Mouse (Mus musculus) erythroblast, embryonic 14.5 days (primary cell): ENCODE data around the gene Tmem171. TPM values are rescaled to one million over a fixed set of nuclear protein-coding genes. Genes with fewer than 3 reads are reported as not detected.

Source experiments
- H3K27me3 ChIP-seq: 2 replicates; pipeline ENCODE4 v1.6.1; 2012; ENCODE audit warnings: inconsistent platforms; ENCODE audit not compliant: control insufficient read depth
- H3K36me3 ChIP-seq: 2 replicates; pipeline ENCODE4 v1.6.1; 2012; ENCODE audit warnings: mild to moderate bottlenecking, inconsistent platforms; ENCODE audit not compliant: control insufficient read depth
- H3K4me1 ChIP-seq: 2 replicates; pipeline ENCODE4 v1.6.1; 2012; ENCODE audit warnings: inconsistent platforms; ENCODE audit not compliant: control insufficient read depth
- H3K4me3 ChIP-seq: replicated peaks from 2 replicates; pipeline ENCODE3; 2012; ENCODE audit warnings: moderate library complexity, mild to moderate bottlenecking, inconsistent platforms
- H3K9me3 ChIP-seq: 2 replicates; pipeline ENCODE4 v1.6.1; 2012; ENCODE audit warnings: low read length, inconsistent platforms, mixed read lengths; ENCODE audit not compliant: control insufficient read depth
- GATA1 ChIP-seq: IDR thresholded peaks from 2 replicates; pipeline ENCODE4 v1.6.1; 2012; ENCODE audit warnings: low read length, inconsistent platforms, mixed read lengths
- TAL1 ChIP-seq: IDR thresholded peaks from 3 replicates; pipeline ENCODE4 v1.6.1; 2012; ENCODE audit warnings: low read length, inconsistent platforms, mixed read lengths
- polyA plus RNA-seq: library from polyadenylated mRNA; stranded (reverse); fragments of >175 nt; gene quantifications from 2 replicates; pipeline ENCODE4 v1.2.3, GENCODE M21; 2012

Tmem171 gene
- polyA plus RNA-seq, 1 experiment = not detected

GRCm38 (mm10) chr13:98699982-98700540 is 5.4 kb upstream of the Tmem171 start:
- TF ChIP-seq GATA1 = no peak
- no peak for TF ChIP-seq TAL1

GRCm38 (mm10) chr13:98699051-98699744 is 4.6 kb upstream of the Tmem171 start:
- H3K9me3 ChIP-seq = no peaks in the 10 kb centered on the region
- TF ChIP-seq TAL1 (no peak), GATA1 (no peak)
- no peaks in the 10 kb centered on the region for H3K4me1 ChIP-seq
- no peak overlapping the region for H3K4me3 ChIP-seq
- H3K27me3 ChIP-seq = peaks cover 20% of the 10 kb centered on the region
- H3K36me3 ChIP-seq = no peaks in the 10 kb centered on the region

More at GRCm38 (mm10) chr13:98699982-98700540, 5.4 kb upstream of the Tmem171 start:
- Histone ChIP-seq H3K36me3 (no peaks in the 10 kb centered on the region), H3K27me3 (peaks cover 11% of the 10 kb centered on the region), H3K4me3 (no peak overlapping the region), H3K9me3 (no peaks in the 10 kb centered on the region), H3K4me1 (no peaks in the 10 kb centered on the region)

GRCm38 (mm10) chr13:98696716-98697115 is 2.1 kb upstream of the Tmem171 start:
- no peaks in the 10 kb centered on the region for H3K36me3 ChIP-seq
- no peaks in the 10 kb centered on the region for H3K4me1 ChIP-seq
- peaks cover 27% of the 10 kb centered on the region for H3K27me3 ChIP-seq
- TF ChIP-seq TAL1 (no peak), GATA1 (no peak)
- H3K9me3 ChIP-seq = no peaks in the 10 kb centered on the region
- H3K4me3 ChIP-seq = no peak overlapping the region

- Histone ChIP-seq H3K36me3 (no peaks in the 10 kb centered on the region), H3K27me3 (peaks cover 27% of the 10 kb centered on the region), H3K4me1 (no peaks in the 10 kb centered on the region), H3K4me3 (no peak overlapping the region), H3K9me3 (no peaks in the 10 kb centered on the region)
- TF ChIP-seq TAL1 (no peak), GATA1 (no peak)
These were observed 912 bp upstream of the Tmem171 start for GRCm38 (mm10) chr13:98695546-98695945.

GRCm38 (mm10) chr13:98693316-98693715 is 1.3 kb downstream of the Tmem171 start:
- H3K27me3 ChIP-seq = peaks cover 27% of the 10 kb centered on the region
- H3K4me3 ChIP-seq = no peak overlapping the region

GRCm38 (mm10) chr13:98691956-98692515 is 2.6 kb downstream of the Tmem171 start:
- no peaks in the 10 kb centered on the region for H3K9me3 ChIP-seq
- no peak for TF ChIP-seq TAL1
- TF ChIP-seq GATA1 = no peak
- no peaks in the 10 kb centered on the region for H3K36me3 ChIP-seq
- no peaks in the 10 kb centered on the region for H3K4me1 ChIP-seq
- H3K27me3 ChIP-seq = peaks cover 27% of the 10 kb centered on the region
- no peak overlapping the region for H3K4me3 ChIP-seq

More at GRCm38 (mm10) chr13:98693316-98693715, 1.3 kb downstream of the Tmem171 start:
- H3K36me3 ChIP-seq = no peaks in the 10 kb centered on the region
- TF ChIP-seq TAL1 = no peak
- TF ChIP-seq GATA1 = no peak
- no peaks in the 10 kb centered on the region for H3K4me1 ChIP-seq
- H3K9me3 ChIP-seq = no peaks in the 10 kb centered on the region

GRCm38 (mm10) chr13:98690886-98691285 is 3.7 kb downstream of the Tmem171 start:
- no peaks in the 10 kb centered on the region for H3K9me3 ChIP-seq
- no peak for TF ChIP-seq TAL1
- TF ChIP-seq GATA1 = no peak
- no peaks in the 10 kb centered on the region for H3K4me1 ChIP-seq
- H3K27me3 ChIP-seq = peaks cover 24% of the 10 kb centered on the region
- no peak overlapping the region for H3K4me3 ChIP-seq
- H3K36me3 ChIP-seq = no peaks in the 10 kb centered on the region

GRCm38 (mm10) chr13:98689605-98690290 is 4.9 kb downstream of the Tmem171 start:
- TF ChIP-seq TAL1 (no peak), GATA1 (no peak)
- H3K4me3 ChIP-seq = no peak overlapping the region
- peaks cover 13% of the 10 kb centered on the region for H3K27me3 ChIP-seq
- no peaks in the 10 kb centered on the region for H3K36me3 ChIP-seq
- no peaks in the 10 kb centered on the region for H3K9me3 ChIP-seq
- no peaks in the 10 kb centered on the region for H3K4me1 ChIP-seq

GRCm38 (mm10) chr13:98687931-98688330 is 6.7 kb downstream of the Tmem171 start:
- Histone ChIP-seq H3K27me3 (no peaks in the 10 kb centered on the region), H3K9me3 (no peaks in the 10 kb centered on the region), H3K36me3 (no peaks in the 10 kb centered on the region), H3K4me1 (no peaks in the 10 kb centered on the region), H3K4me3 (no peak overlapping the region)
- TF ChIP-seq TAL1 = no peak
- TF ChIP-seq GATA1 = no peak
